Mouse (Mus musculus) myocyte (in vitro differentiated cells): ENCODE measurements around the gene Myl12a. TPM values are rescaled to one million over a fixed set of nuclear protein-coding genes. Genes with fewer than 3 reads are reported as not detected.

Experiments
- H3K27me3 ChIP-seq: one replicate; pipeline ENCODE4 v1.6.1; 2011; ENCODE audit not compliant: control insufficient read depth, insufficient read depth, insufficient read length
- H3K36me3 ChIP-seq: one replicate; pipeline ENCODE4 v1.6.1; 2011; ENCODE audit not compliant: control insufficient read depth, insufficient read depth
- H3K4me2 ChIP-seq: one replicate; pipeline ENCODE4 v1.6.1; 2011; ENCODE audit warnings: low read depth, control low read depth
- H3K4me3 ChIP-seq: one replicate; pipeline ENCODE4 v1.5.1; 2011; ENCODE audit warnings: mild to moderate bottlenecking, control low read depth, moderate library complexity
- H3K79me2 ChIP-seq: one replicate; pipeline ENCODE4 v1.6.1; 2011; ENCODE audit not compliant: control insufficient read depth, insufficient read depth
- H3ac ChIP-seq: one replicate; pipeline ENCODE4 v1.6.1; 2011; ENCODE audit not compliant: control insufficient read depth, insufficient read length
- CEBPB ChIP-seq: IDR thresholded peaks from 2 replicates; pipeline ENCODE4 v1.6.1; 2011; ENCODE audit warnings: mild to moderate bottlenecking, moderate library complexity; ENCODE audit not compliant: poor library complexity, insufficient read depth, severe bottlenecking
- E2F4 ChIP-seq: IDR thresholded peaks from one replicate; pipeline ENCODE4 v1.6.1; 2011; ENCODE audit warnings: mild to moderate bottlenecking, control low read depth, moderate library complexity; ENCODE audit not compliant: insufficient read depth
- MAX ChIP-seq: IDR thresholded peaks from one replicate; pipeline ENCODE4 v1.6.1; 2011; ENCODE audit warnings: low read depth, mild to moderate bottlenecking, control low read depth
- MYOD1 ChIP-seq, 3 experiments: IDR thresholded peaks; one replicate each; pipeline ENCODE4 v1.6.1; 2011; ENCODE audit warnings: control low read depth in 2 of 3, low read depth in 2 of 3, mild to moderate bottlenecking in 2 of 3, moderate library complexity in 1 of 3; ENCODE audit not compliant: insufficient read length in 2 of 3, control insufficient read depth in 1 of 3
- MYOG ChIP-seq, 3 experiments: IDR thresholded peaks; one replicate each; pipeline ENCODE4 v1.6.1; 2011; ENCODE audit warnings: control low read depth in 2 of 3, low read depth in 2 of 3, mild to moderate bottlenecking in 2 of 3; ENCODE audit not compliant: insufficient read length in 2 of 3, control insufficient read depth in 1 of 3, insufficient read depth in 1 of 3
- POLR2A ChIP-seq: IDR thresholded peaks from one replicate; pipeline ENCODE4 v1.6.1; 2011; ENCODE audit warnings: low read depth, mild to moderate bottlenecking, control low read depth, moderate library complexity; ENCODE audit not compliant: insufficient read length
- POLR2AphosphoS2 ChIP-seq: IDR thresholded peaks from one replicate; pipeline ENCODE4 v1.6.1; 2011; ENCODE audit warnings: low read depth, control low read depth; ENCODE audit not compliant: insufficient read length
- REST ChIP-seq: IDR thresholded peaks from one replicate; pipeline ENCODE4 v1.6.1; 2011; ENCODE audit warnings: mild to moderate bottlenecking, control low read depth, moderate library complexity; ENCODE audit not compliant: insufficient read depth, insufficient read length
- SRF ChIP-seq: IDR thresholded peaks from one replicate; pipeline ENCODE4 v1.6.1; 2011; ENCODE audit warnings: low read depth; ENCODE audit not compliant: control insufficient read depth, insufficient read length
- TCF12 ChIP-seq: IDR thresholded peaks from one replicate; pipeline ENCODE4 v1.6.1; 2011; ENCODE audit warnings: mild to moderate bottlenecking, control low read depth; ENCODE audit not compliant: poor library complexity, insufficient read depth, severe bottlenecking
- TCF3 ChIP-seq: IDR thresholded peaks from one replicate; pipeline ENCODE4 v1.6.1; 2011; ENCODE audit warnings: low read depth, control low read depth; ENCODE audit not compliant: insufficient read length
- USF1 ChIP-seq: IDR thresholded peaks from one replicate; pipeline ENCODE4 v1.6.1; 2011; ENCODE audit warnings: low read depth, mild to moderate bottlenecking, control low read depth, moderate library complexity
- polyA plus RNA-seq: library from polyadenylated mRNA; unstranded; fragments of >200 nt; fragmentation: generic; extraction: Trizol; gene quantifications from one replicate; pipeline ENCODE4 v1.2.1, GENCODE M21; 2012; ENCODE audit warnings: missing spikeins

The Myl12a gene
- polyA plus RNA-seq, 1 experiment: 880 TPM

DNA sequence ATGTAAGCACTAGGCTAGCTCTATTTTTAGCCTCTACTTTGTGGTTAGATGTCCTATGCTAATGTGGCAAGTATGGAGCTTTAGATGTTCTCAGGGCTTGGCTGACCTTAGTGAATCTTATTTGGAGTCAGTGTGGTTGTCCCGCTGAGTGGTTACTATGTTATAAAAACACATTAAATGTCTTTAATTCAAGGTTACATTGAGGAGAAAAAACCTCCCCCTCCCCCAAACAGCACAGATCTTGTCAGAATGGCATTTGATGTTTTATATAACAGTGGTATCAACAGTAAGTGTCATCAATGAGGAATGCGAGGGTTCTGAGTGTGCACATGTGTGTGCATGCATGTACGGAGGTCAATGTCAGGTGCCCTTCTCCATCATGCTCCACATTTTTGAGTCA is 24.5 kb upstream of the Myl12a start:
- no peak overlapping the region for H3ac ChIP-seq
- H3K36me3 ChIP-seq: no peaks in the 10 kb centered on the region
- H3K4me2 ChIP-seq: no peak overlapping the region
- no peaks in the 10 kb centered on the region for H3K79me2 ChIP-seq
- no peaks in the 10 kb centered on the region for H3K27me3 ChIP-seq
- H3K4me3 ChIP-seq: no peak overlapping the region
- TF ChIP-seq REST (no peak), USF1 (no peak), MYOD1 (IDR thresholded peaks at IDR 0.05; ENCODE audit: control insufficient read depth in 1 of 3, insufficient read length in 2 of 3, low read depth in 2 of 3) (no peak), TCF3 (no peak), TCF12 (no peak), POLR2AphosphoS2 (no peak), SRF (no peak), E2F4 (no peak)

DNA sequence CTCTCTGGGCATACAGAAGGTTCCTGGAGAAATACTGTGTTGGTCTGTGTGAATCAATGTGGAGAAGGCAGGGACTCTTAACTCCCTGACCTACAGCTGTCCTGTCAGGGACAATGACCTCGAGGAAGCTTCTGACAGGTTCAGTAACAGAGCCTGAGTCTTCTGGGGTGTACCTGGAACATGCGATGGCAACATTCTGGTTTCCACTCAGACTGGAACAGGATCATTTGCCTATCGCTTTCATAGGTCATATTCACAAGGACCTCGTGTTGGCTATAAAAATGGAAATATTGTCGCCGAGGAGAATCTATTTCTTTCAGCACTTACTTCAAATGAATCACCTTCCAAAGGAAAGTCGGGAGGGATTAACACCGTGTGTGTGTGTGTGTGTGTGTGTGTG is 23.2 kb upstream of the Myl12a start:
- no peaks in the 10 kb centered on the region for H3K36me3 ChIP-seq
- no peaks in the 10 kb centered on the region for H3K27me3 ChIP-seq
- H3K79me2 ChIP-seq: no peaks in the 10 kb centered on the region
- H3K4me2 ChIP-seq: no peak overlapping the region
- no peak for TF ChIP-seq POLR2AphosphoS2
- TF ChIP-seq TCF12: no peak
- TF ChIP-seq POLR2A: no peak
- no peak for TF ChIP-seq E2F4
- no peak for TF ChIP-seq USF1
- no peak for TF ChIP-seq MAX
- TF ChIP-seq CEBPB: no peak
- TF ChIP-seq MYOD1 (IDR thresholded peaks at IDR 0.05; ENCODE audit: control insufficient read depth in 1 of 3, insufficient read length in 2 of 3, low read depth in 2 of 3): no peak
- no peak for TF ChIP-seq REST
- no peak for TF ChIP-seq SRF
- no peak for TF ChIP-seq MYOG (IDR thresholded peaks at IDR 0.05; ENCODE audit: control insufficient read depth in 1 of 3, insufficient read depth in 1 of 3, insufficient read length in 2 of 3, low read depth in 2 of 3)
- TF ChIP-seq TCF3: no peak
- H3ac ChIP-seq: no peak overlapping the region
- no peak overlapping the region for H3K4me3 ChIP-seq

DNA sequence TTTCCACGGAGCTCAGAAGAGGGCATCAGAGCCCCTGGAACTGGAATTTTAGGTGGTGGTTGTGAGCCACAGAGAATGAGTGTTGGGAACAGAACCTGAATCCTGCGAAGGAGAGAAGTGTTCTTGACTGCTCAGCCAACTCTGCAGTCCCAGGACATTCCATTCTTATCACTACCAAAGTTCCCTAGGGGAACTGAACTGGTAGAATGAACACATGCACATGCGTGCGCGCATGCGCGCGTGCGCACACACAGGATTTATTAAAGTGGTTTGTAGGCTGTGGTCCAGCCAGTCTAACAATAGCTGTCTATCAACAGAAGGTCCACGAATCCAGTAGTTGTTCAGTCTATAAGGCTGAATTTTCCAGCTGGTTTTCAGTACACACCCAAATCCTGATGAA is 21.4 kb upstream of the Myl12a start:
- Histone ChIP-seq H3K4me3 (no peak overlapping the region), H3ac (no peak overlapping the region), H3K27me3 (no peaks in the 10 kb centered on the region), H3K79me2 (no peaks in the 10 kb centered on the region), H3K4me2 (no peak overlapping the region), H3K36me3 (no peaks in the 10 kb centered on the region)
- no peak for TF ChIP-seq REST
- no peak for TF ChIP-seq MAX
- TF ChIP-seq CEBPB: no peak
- no peak for TF ChIP-seq USF1
- TF ChIP-seq POLR2AphosphoS2: no peak
- TF ChIP-seq TCF3: no peak
- no peak for TF ChIP-seq MYOG (IDR thresholded peaks at IDR 0.05; ENCODE audit: control insufficient read depth in 1 of 3, insufficient read depth in 1 of 3, insufficient read length in 2 of 3, low read depth in 2 of 3)
- no peak for TF ChIP-seq TCF12
- no peak for TF ChIP-seq SRF
- no peak for TF ChIP-seq POLR2A
- no peak for TF ChIP-seq MYOD1 (IDR thresholded peaks at IDR 0.05; ENCODE audit: control insufficient read depth in 1 of 3, insufficient read length in 2 of 3, low read depth in 2 of 3)
- TF ChIP-seq E2F4: no peak

DNA sequence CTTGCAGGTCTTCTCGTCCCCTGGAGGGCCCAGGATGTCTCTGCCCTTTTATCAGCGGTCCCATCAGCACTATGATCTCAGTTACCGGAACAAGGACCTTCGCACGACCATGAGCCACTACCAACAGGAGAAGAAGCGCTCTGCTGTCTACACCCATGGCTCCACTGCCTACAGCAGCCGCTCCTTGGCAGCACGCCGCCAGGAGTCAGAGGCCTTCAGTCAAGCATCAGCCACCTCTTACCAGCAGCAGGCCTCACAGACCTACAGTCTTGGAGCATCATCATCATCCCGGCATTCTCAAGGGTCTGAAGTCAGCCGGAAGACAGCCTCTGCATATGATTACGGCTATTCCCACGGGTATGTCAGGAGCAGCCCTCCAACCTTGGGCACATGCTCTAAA is 20.2 kb upstream of the Myl12a start:
- no peak overlapping the region for H3ac ChIP-seq
- no peaks in the 10 kb centered on the region for H3K36me3 ChIP-seq
- H3K79me2 ChIP-seq: no peaks in the 10 kb centered on the region
- no peaks in the 10 kb centered on the region for H3K27me3 ChIP-seq
- TF ChIP-seq USF1 (no peak), POLR2AphosphoS2 (no peak), SRF (no peak), MAX (no peak), MYOG (IDR thresholded peaks at IDR 0.05; ENCODE audit: control insufficient read depth in 1 of 3, insufficient read depth in 1 of 3, insufficient read length in 2 of 3, low read depth in 2 of 3) (no peak)
- no peak overlapping the region for H3K4me2 ChIP-seq
- H3K4me3 ChIP-seq: no peak overlapping the region

DNA sequence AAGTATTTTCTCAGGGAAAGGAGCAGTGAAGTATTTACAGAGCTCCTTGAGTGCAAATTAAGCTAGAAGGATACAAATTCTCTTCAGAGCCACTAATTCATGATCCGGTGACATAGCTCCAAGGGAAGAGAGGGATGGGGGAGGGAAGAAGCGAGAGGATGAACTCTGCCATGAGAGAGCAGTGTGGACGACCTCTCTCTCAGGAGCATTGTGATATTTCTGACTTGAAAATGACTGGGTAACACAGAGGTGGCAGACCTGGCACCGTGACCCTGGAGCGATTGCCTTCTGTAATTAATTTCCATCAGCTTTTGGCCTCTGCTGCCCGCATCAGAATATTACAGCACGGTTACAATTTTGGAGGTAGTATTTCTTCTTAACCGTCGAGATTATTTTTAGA is 17.2 kb upstream of the Myl12a start:
- H3ac ChIP-seq: no peak overlapping the region
- H3K79me2 ChIP-seq: no peaks in the 10 kb centered on the region
- TF ChIP-seq POLR2AphosphoS2: no peak
- no peak for TF ChIP-seq MYOD1 (IDR thresholded peaks at IDR 0.05; ENCODE audit: control insufficient read depth in 1 of 3, insufficient read length in 2 of 3, low read depth in 2 of 3)
- no peak for TF ChIP-seq REST
- no peak for TF ChIP-seq E2F4
- TF ChIP-seq POLR2A: no peak
- TF ChIP-seq MYOG (IDR thresholded peaks at IDR 0.05; ENCODE audit: control insufficient read depth in 1 of 3, insufficient read depth in 1 of 3, insufficient read length in 2 of 3, low read depth in 2 of 3): no peak
- no peak for TF ChIP-seq SRF
- TF ChIP-seq TCF3: no peak
- TF ChIP-seq USF1: no peak
- no peak for TF ChIP-seq MAX
- no peak for TF ChIP-seq CEBPB
- no peak for TF ChIP-seq TCF12
- H3K4me2 ChIP-seq: peak overlapping the region; percentile 48
- H3K36me3 ChIP-seq: no peaks in the 10 kb centered on the region
- H3K27me3 ChIP-seq: no peaks in the 10 kb centered on the region
- H3K4me3 ChIP-seq: peak overlapping the region; percentile 16
